Mouse (Mus musculus) cerebellum, adult 2 months (tissue): ENCODE data around the gene Tcap. TPM values are rescaled to one million over a fixed set of nuclear protein-coding genes. Genes with fewer than 3 reads are reported as not detected.

Source experiments
- DNase-seq, 2 experiments: peaks; one replicate each; pipeline ENCODE4 v3.0.0; 2021
- H3K27ac ChIP-seq: fragments of 200-500 bp; 2 replicates; pipeline ENCODE4 v1.5.1; 2012; ENCODE audit warnings: low read length, control low read depth, inconsistent platforms; ENCODE audit not compliant: insufficient read depth
- H3K27me3 ChIP-seq: fragments of 200-500 bp; 2 replicates; pipeline ENCODE4 v1.6.1; 2012; ENCODE audit warnings: inconsistent platforms, mild to moderate bottlenecking, low read length, moderate library complexity; ENCODE audit not compliant: control insufficient read depth, insufficient read depth
- H3K4me1 ChIP-seq: fragments of 200-500 bp; 2 replicates; pipeline ENCODE4 v1.6.1; 2011; ENCODE audit warnings: low read length; ENCODE audit not compliant: control insufficient read depth, insufficient read depth
- H3K4me3 ChIP-seq: fragments of 200-500 bp; replicated peaks from 2 replicates; pipeline ENCODE3; 2011; ENCODE audit warnings: mild to moderate bottlenecking, low read depth, low read length, control low read depth; ENCODE audit not compliant: insufficient read depth
- CTCF ChIP-seq: fragments of 200-500 bp; IDR thresholded peaks from 2 replicates; pipeline ENCODE4 v1.5.1; 2011; ENCODE audit warnings: low read depth, mild to moderate bottlenecking, control low read depth, low read length, moderate library complexity, borderline replicate concordance; ENCODE audit not compliant: insufficient read depth
- POLR2A ChIP-seq: fragments of 200-500 bp; IDR thresholded peaks from 2 replicates; pipeline ENCODE4 v1.6.1; 2011; ENCODE audit warnings: low read length, control low read depth, borderline replicate concordance; ENCODE audit not compliant: insufficient read depth
- WGBS: fragments of 180-500 bp; shearing (Covaris S2); methylation state at CpG from one replicate; pipeline ENCODE4 v1.1.7; 2018; 5-methylcytosine and 5-hydroxymethylcytosine counted together
- polyA plus RNA-seq: library from polyadenylated mRNA; depleted of rRNA; stranded (reverse); fragments of >200 nt; gene quantifications from 2 replicates; pipeline ENCODE4 v1.2.3, GENCODE M21; 2012; rRNA removed

Tcap gene
- polyA plus RNA-seq: 0.95 and 1.3 TPM in 2 replicates

GRCm38 (mm10) chr11:98383261-98384030 lies at the start of gene Tcap:
Gene Tcap, plus strand, starts transcription at chr11:98383811.
- DNase-seq: peak; percentile 44 to 55
- Histone ChIP-seq H3K27me3 (no peaks in the 10 kb centered on the region), H3K4me1 (peaks cover 46% of the 10 kb centered on the region), H3K27ac (no peak within 1 kb of the TSS), H3K4me3 (no peak within 1 kb of the TSS)
- TF ChIP-seq CTCF (no peak), POLR2A (no peak)
- WGBS: 28% methylated on average over 14 of the region's 14 CpGs

GRCm38 (mm10) chr11:98333981-98334741 lies 49.5 kb upstream of the Tcap start:
- Histone ChIP-seq H3K4me1 (peaks cover 47% of the 10 kb centered on the region), H3K4me3 (peak overlapping the region; percentile 63), H3K27ac (peak overlapping the region; percentile 99), H3K27me3 (no peaks in the 10 kb centered on the region)
- 2% methylated on average over 40 of the region's 41 CpGs for WGBS
- TF ChIP-seq CTCF (no peak), POLR2A (0 out of 2 replicates have a peak, but pooled peaks have one; percentile 7)
- peak; percentile 82 to 86 for DNase-seq

- WGBS: 49% methylated on average over 9 of the region's 9 CpGs
- Histone ChIP-seq H3K4me3 (no peak overlapping the region), H3K4me1 (peaks cover 41% of the 10 kb centered on the region), H3K27me3 (no peaks in the 10 kb centered on the region), H3K27ac (no peak overlapping the region; the same call in 1 of the 2 replicates)
- no peak for DNase-seq
- no peak for TF ChIP-seq POLR2A
- TF ChIP-seq CTCF: no peak
Observed at GRCm38 (mm10) chr11:98335250-98335649, 48.4 kb upstream of the Tcap start.

- H3K4me1 ChIP-seq: peaks cover 30% of the 10 kb centered on the region
- peak in 1 of 2 experiments; percentile 63 for DNase-seq
- WGBS: 48% methylated on average over 13 of the region's 13 CpGs
- no peak overlapping the region for H3K4me3 ChIP-seq
- H3K27me3 ChIP-seq: no peaks in the 10 kb centered on the region
- no peak for TF ChIP-seq POLR2A
- TF ChIP-seq CTCF: peak; percentile 60
- no peak overlapping the region for H3K27ac ChIP-seq
Observed at GRCm38 (mm10) chr11:98336245-98337107, 47.1 kb upstream of the Tcap start.

GRCm38 (mm10) chr11:98338507-98338961 lies 45.1 kb upstream of the Tcap start:
- peak overlapping the region; percentile 72 for H3K27ac ChIP-seq
- under 1% methylated on average over 57 of the region's 57 CpGs for WGBS
- DNase-seq: peak; percentile 87 to 93
- 0 out of 2 replicates have a peak, but pooled peaks have one; percentile 13 for TF ChIP-seq POLR2A
- no peak for TF ChIP-seq CTCF
- peak overlapping the region; percentile 58 for H3K4me3 ChIP-seq
- H3K4me1 ChIP-seq: peaks cover 23% of the 10 kb centered on the region
- H3K27me3 ChIP-seq: no peaks in the 10 kb centered on the region

GRCm38 (mm10) chr11:98339071-98339501 lies 44.5 kb upstream of the Tcap start:
- Histone ChIP-seq H3K4me3 (peak overlapping the region; percentile 58), H3K27me3 (no peaks in the 10 kb centered on the region), H3K27ac (peak overlapping the region; percentile 87), H3K4me1 (peaks cover 19% of the 10 kb centered on the region)
- WGBS: under 1% methylated on average over 19 of the region's 19 CpGs
- TF ChIP-seq CTCF (no peak), POLR2A (0 out of 2 replicates have a peak, but pooled peaks have one; percentile 15)
- DNase-seq: peak; percentile 63 to 75
